Mouse (Mus musculus): ENCODE results near the gene Tcf7l1.

GRCm38 (mm10) chr6:72676376-72676775 lies 112.7 kb downstream of the Tcf7l1 start:
- no peak for TF ChIP-seq HCFC1 (IDR thresholded peaks at IDR 0.05; ENCODE audit: borderline replicate concordance, insufficient read depth, low read length)
- no peak for TF ChIP-seq ZNF384 (IDR thresholded peaks at IDR 0.05; ENCODE audit: low read depth, low read length)
